Mouse (Mus musculus) right cerebral cortex, adult 2 months (tissue): ENCODE results near the gene Pon1.
"Not testable (repeated sequence)": the region's sequence is repeated elsewhere in the genome, so short reads cannot be mapped to it uniquely, and the experiment has no call there.

Source experiments
- DNase-seq, 2 experiments: peaks; one replicate each; pipeline ENCODE4 v3.0.0; 2021 to 2022; ENCODE audit warnings: low spot score in 2 of 2

Pon1 gene

GRCm38 (mm10) chr6:5193693-5194092 is at the start of gene Pon1:
Gene Pon1, minus strand, starts transcription at chr6:5193946.
- no peak for DNase-seq

- DNase-seq, result no peak
Observed at GRCm38 (mm10) chr6:5238799-5239198, 45.1 kb upstream of the Pon1 start.

- DNase-seq, result no peak
Observed at GRCm38 (mm10) chr6:5237510-5237909, 43.8 kb upstream of the Pon1 start.

- DNase-seq, result no peak
Observed at GRCm38 (mm10) chr6:5236843-5237371, 43.2 kb upstream of the Pon1 start.

GRCm38 (mm10) chr6:5234563-5234962 is 40.8 kb upstream of the Pon1 start:
- DNase-seq, result no peak

- no peak for DNase-seq
Observed at GRCm38 (mm10) chr6:5233812-5234211, 40.1 kb upstream of the Pon1 start.

GRCm38 (mm10) chr6:5232022-5232421 is 38.3 kb upstream of the Pon1 start:
- DNase-seq, result no peak

- DNase-seq, result no peak
Observed at GRCm38 (mm10) chr6:5230261-5230660, 36.5 kb upstream of the Pon1 start.

- not testable (repeated sequence) for DNase-seq
Observed at GRCm38 (mm10) chr6:5223551-5223950, 29.8 kb upstream of the Pon1 start.

GRCm38 (mm10) chr6:5222080-5222479 is 28.3 kb upstream of the Pon1 start:
- no peak for DNase-seq

GRCm38 (mm10) chr6:5218190-5218589 is 24.4 kb upstream of the Pon1 start:
- no peak for DNase-seq

GRCm38 (mm10) chr6:5207817-5208216 is 14.1 kb upstream of the Pon1 start:
- DNase-seq, result no peak

GRCm38 (mm10) chr6:5199916-5200315 is 6.2 kb upstream of the Pon1 start:
- DNase-seq, result no peak

GRCm38 (mm10) chr6:5199376-5199905 is 5.7 kb upstream of the Pon1 start:
- no peak for DNase-seq

- no peak for DNase-seq
Observed at GRCm38 (mm10) chr6:5198590-5198989, 4.8 kb upstream of the Pon1 start.

GRCm38 (mm10) chr6:5190761-5191160 is 3.0 kb downstream of the Pon1 start:
- DNase-seq, result no peak

- no peak for DNase-seq
Observed at GRCm38 (mm10) chr6:5189507-5189906, 4.2 kb downstream of the Pon1 start.

- DNase-seq, result no peak
Observed at GRCm38 (mm10) chr6:5188938-5189337, 4.8 kb downstream of the Pon1 start.

- no peak for DNase-seq
Observed at GRCm38 (mm10) chr6:5188036-5188435, 5.7 kb downstream of the Pon1 start.

GRCm38 (mm10) chr6:5187586-5187985 is 6.2 kb downstream of the Pon1 start:
- no peak for DNase-seq

GRCm38 (mm10) chr6:5186229-5186950 is 7.4 kb downstream of the Pon1 start:
- DNase-seq, result no peak

- no peak for DNase-seq
Observed at GRCm38 (mm10) chr6:5180645-5181044, 13.1 kb downstream of the Pon1 start.

GRCm38 (mm10) chr6:5179189-5179588 is 14.6 kb downstream of the Pon1 start:
- no peak for DNase-seq
